Mouse (Mus musculus): ENCODE data around the gene Bckdhb.
"Not testable (repeated sequence)": the region's sequence is repeated elsewhere in the genome, so short reads cannot be mapped to it uniquely, and the experiment has no call there.

The Bckdhb gene

GRCm38 (mm10) chr9:84046961-84047360 lies 122.0 kb downstream of the Bckdhb start:
- no peak for DNase-seq

- no peak for DNase-seq
These were observed 122.5 kb downstream of the Bckdhb start for GRCm38 (mm10) chr9:84047436-84047835.

- DNase-seq = no peak
These were observed 124.2 kb downstream of the Bckdhb start for GRCm38 (mm10) chr9:84049142-84049541.

GRCm38 (mm10) chr9:84050867-84051635 lies 126.1 kb downstream of the Bckdhb start:
- no peak for DNase-seq

GRCm38 (mm10) chr9:84055125-84055807 lies 130.3 kb downstream of the Bckdhb start:
- no peak for DNase-seq

GRCm38 (mm10) chr9:84060781-84061180 lies 135.8 kb downstream of the Bckdhb start:
- DNase-seq = not testable (repeated sequence)

GRCm38 (mm10) chr9:84063617-84064016 lies 138.7 kb downstream of the Bckdhb start:
- DNase-seq = no peak

- no peak for DNase-seq
These were observed 139.2 kb downstream of the Bckdhb start for GRCm38 (mm10) chr9:84064113-84064512.

- DNase-seq = no peak
These were observed 145.3 kb downstream of the Bckdhb start for GRCm38 (mm10) chr9:84070247-84070646.

GRCm38 (mm10) chr9:84070740-84071139 lies 145.8 kb downstream of the Bckdhb start:
- DNase-seq = no peak

GRCm38 (mm10) chr9:84072534-84072933 lies 147.6 kb downstream of the Bckdhb start:
- DNase-seq = no peak

- no peak for DNase-seq
These were observed 148.3 kb downstream of the Bckdhb start for GRCm38 (mm10) chr9:84073237-84073636.

- no peak for DNase-seq
These were observed 158.6 kb downstream of the Bckdhb start for GRCm38 (mm10) chr9:84083551-84083950.

- no peak for DNase-seq
These were observed 159.7 kb downstream of the Bckdhb start for GRCm38 (mm10) chr9:84084686-84085085.

GRCm38 (mm10) chr9:84090316-84091063 lies 165.5 kb downstream of the Bckdhb start:
- DNase-seq = no peak

GRCm38 (mm10) chr9:84092994-84093393 lies 168.0 kb downstream of the Bckdhb start:
- DNase-seq = no peak

- DNase-seq = no peak
These were observed 169.2 kb downstream of the Bckdhb start for GRCm38 (mm10) chr9:84094111-84094510.

GRCm38 (mm10) chr9:84096484-84097015 lies 171.6 kb downstream of the Bckdhb start:
- DNase-seq = no peak

- no peak for DNase-seq
These were observed 178.4 kb downstream of the Bckdhb start for GRCm38 (mm10) chr9:84103344-84103743.

GRCm38 (mm10) chr9:84106438-84106837 lies 181.5 kb downstream of the Bckdhb start:
- DNase-seq = no peak

GRCm38 (mm10) chr9:84107045-84107813 lies 182.3 kb downstream of the Bckdhb start:
- no peak for DNase-seq

- no peak for DNase-seq
These were observed 183.6 kb downstream of the Bckdhb start for GRCm38 (mm10) chr9:84108534-84108933.

All from thymus, postnatal 14 days (tissue).